Mouse (Mus musculus) retina, adult 2 months (tissue): ENCODE measurements around the gene Med31.
"Not testable (repeated sequence)": the region's sequence is repeated elsewhere in the genome, so short reads cannot be mapped to it uniquely, and the experiment has no call there.

Experiments used
- DNase-seq: peaks from one replicate; pipeline ENCODE4 v3.0.0-alpha.2; 2012; ENCODE audit warnings: low read depth, low spot score

The Med31 gene

DNA sequence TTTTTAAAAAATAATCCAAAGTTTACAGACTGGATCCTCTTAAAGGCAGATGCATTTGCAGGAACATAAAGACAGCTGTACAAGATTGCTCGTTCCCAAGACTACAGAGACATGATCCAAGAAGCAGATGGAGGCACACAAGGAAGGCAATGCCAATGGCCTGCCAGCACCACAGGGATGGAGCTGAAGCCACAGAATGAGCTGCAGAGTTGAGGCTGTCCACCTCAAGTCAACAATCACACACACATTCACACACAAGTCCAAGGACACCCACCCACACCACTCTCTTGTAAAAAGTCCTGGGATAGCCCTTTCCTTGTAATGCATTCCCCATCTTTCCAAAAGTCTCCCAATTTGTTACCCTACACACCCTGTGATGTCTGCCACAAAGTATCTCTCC is 12.0 kb downstream of the Med31 start:
- DNase-seq: no peak

DNA sequence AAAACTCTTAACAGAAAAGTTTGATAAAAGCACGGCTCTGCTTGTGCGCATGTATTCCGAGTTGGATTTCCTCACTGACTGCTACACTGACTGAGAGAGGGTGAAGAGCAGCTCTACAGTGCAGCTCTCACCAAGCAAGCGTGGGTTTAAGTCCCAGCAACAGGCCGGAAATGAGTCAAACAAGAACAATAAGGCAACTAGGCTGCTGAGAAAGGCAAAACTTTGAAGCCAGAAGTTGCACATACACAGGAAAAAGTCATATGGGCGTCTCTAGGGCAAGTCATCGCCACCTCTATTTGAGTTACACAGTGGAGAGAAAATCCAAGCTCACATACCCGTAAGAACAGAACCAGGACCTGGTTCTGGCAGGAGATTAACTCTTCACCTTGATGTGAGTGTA is 18.9 kb downstream of the Med31 start:
- DNase-seq: no peak

DNA sequence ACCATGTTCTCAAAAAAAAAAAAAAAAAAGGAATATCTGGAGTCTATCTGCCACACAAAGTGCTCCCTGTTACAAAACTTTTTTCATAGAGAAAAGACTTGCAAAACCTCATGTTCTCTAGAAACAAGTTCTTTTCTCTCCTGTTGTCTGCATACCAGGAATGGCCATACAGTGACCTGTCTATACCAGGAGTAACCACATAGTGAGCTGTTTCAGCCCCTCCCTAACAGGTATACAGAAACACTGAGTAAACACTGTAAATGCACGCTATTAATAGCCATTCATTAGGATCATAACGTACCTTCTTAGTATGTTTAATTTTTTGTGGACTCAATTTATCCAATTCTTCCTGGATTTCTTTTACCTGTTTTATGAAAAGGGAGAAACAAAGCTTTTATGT is 21.1 kb downstream of the Med31 start:
- DNase-seq: no peak

DNA sequence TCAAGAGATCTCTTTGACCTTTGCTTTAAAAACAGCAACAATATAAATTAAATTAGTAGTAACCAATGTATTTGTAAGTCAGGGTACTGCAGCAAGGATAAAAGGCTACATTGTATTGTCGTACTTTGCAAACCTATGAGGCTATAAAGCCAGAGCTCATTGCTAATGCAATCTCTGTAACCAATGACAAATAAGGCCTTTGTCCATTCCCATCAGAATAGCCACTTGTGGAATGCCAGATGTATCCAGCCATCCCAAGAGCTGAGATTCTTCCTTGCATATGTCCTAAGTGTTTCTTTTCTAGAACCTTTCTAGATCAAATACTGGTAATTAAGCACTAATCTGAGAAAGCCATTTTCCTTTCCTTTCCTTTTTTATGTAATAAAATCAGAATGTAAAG is 24.5 kb downstream of the Med31 start:
- DNase-seq: no peak

DNA sequence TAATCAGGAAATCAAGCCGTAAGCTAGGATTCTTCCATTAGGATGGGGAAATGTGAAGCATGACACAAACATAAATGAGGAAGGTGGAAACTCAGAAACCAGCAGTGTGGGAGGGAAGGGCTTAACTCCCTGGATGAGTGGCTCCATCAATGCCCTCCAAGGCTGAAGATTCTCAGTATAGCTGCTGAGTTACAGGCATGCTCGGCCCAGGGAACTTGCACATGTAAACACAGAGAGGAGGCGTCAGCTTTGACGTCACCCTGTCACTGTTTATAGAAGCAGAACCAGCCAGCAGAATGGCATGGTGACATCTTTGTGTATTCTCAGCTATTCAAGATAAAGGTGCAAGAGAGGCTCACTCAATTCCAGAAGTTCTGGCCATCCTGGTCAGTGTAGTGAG is 31.1 kb downstream of the Med31 start:
- DNase-seq: no peak

DNA sequence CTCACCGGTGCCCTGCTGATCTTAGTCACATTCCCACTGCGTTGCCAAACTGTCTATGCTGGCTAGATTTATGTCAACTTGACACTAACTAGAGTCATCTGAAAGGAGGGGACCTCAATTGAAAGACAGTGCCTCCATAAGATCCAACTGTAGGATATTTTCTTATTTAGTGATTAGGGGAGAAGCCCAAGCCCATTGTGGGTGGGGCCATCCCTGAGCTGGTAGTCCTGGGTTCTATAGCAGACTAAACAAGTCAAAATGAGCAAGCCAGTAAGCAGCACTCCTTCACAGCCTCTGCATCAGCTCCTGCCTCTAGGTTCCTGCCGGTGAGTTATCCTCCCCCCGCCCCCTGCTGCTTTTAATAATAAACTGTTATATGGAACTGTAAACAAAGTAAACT is 34.3 kb downstream of the Med31 start:
- no peak for DNase-seq

GRCm38 (mm10) chr11:72180556-72180955 is 34.8 kb downstream of the Med31 start:
- DNase-seq: no peak

DNA sequence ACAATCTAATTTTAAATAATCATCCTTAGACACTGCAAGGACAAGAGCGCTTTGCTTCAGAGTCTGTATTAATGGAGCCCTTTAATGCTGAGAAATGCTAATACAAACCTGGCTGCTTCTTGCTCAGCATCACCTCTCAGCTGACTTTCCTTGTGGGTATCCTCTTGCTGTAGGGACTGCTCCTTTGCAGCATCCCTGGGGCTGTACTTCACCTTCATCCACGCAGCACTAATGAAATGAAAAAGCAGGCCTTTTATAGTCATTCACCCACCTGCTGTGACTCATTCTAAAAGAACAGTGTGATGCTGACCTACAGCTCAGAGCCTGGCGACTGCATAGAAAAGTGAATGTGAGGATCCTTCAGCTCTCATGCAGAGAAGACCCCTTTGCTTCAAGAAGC is 38.8 kb downstream of the Med31 start:
- no peak for DNase-seq

GRCm38 (mm10) chr11:72175966-72176365 is 39.4 kb downstream of the Med31 start:
- DNase-seq: no peak

GRCm38 (mm10) chr11:72174721-72175120 is 40.7 kb downstream of the Med31 start:
- DNase-seq: no peak

GRCm38 (mm10) chr11:72173506-72173905 is 41.9 kb downstream of the Med31 start:
- no peak for DNase-seq

- not testable (repeated sequence) for DNase-seq
Measured at GRCm38 (mm10) chr11:72171906-72172305, 43.5 kb downstream of the Med31 start.

- DNase-seq: no peak
Measured at GRCm38 (mm10) chr11:72169871-72170270, 45.5 kb downstream of the Med31 start.

DNA sequence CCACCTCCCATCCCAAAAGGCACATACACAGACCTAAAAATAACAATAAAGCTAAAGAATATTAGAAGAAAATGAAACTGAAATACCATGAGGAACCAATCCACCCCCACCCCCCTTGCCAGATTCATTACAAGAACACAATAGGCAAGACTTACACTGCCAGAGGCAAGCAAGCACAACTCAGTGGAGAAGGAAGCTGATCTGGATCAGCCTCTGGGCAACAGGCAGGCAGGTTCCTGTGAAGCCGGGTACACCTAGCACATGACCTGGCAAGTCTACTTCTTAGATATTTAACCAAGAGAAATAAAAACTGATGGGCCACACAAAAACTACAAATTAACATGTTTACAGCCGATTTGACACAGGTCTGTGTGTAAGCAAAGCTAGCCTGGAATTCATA is 52.2 kb downstream of the Med31 start:
- DNase-seq: no peak
